Comparison of ENCODE assay signal across 11 mouse cellular contexts in genomic region chr17:7142367-7142766, GRCm38 (mm10). TPM values are rescaled to one million over a fixed set of nuclear protein-coding genes. Genes with fewer than 3 reads are reported as not detected.
DNase-seq lines count a peak whose midpoint lies in the region; TF ChIP-seq lines count a peak whose summit lies in the region.
"Had no signal": no experiment of that assay in that cellular context is flagged by ENCODE, and none has a peak within 500 bp of the region (broad histone marks: within the 10 kb centered on the region; RNA-seq: fewer than 3 reads in every experiment).

No protein-coding gene starts in this region.

- TF ChIP-seq EP300 in heart, adult 2 months (IDR thresholded peaks at IDR 0.05; ENCODE audit: insufficient read depth, low read depth, low read length): no peak
- 0 out of 2 replicates have a peak, but pooled peaks have one; percentile 28 for TF ChIP-seq EP300 in CH12.LX (IDR thresholded peaks at IDR 0.05; ENCODE audit: low read length)

- peak; percentile 41 for TF ChIP-seq CTCF in heart, adult 2 months (IDR thresholded peaks at IDR 0.05)
- TF ChIP-seq CTCF in CH12.LX (conservative IDR thresholded peaks at IDR 0.05 in 1 of 2, IDR thresholded peaks at IDR 0.05 in 1 of 2; ENCODE audit: low read depth in 2 of 2, low read length in 2 of 2): peak in 1 of 2 experiments; percentile 57; a peak in 2 of 4 replicates

- H3K4me1 ChIP-seq in heart, adult 2 months (ENCODE audit: control insufficient read depth, insufficient read depth, low read length): peaks cover 7% of the 10 kb centered on the region
- H3K4me1 ChIP-seq in CH12.LX (ENCODE audit: control insufficient read depth in 1 of 2, insufficient read depth in 2 of 2): peaks cover 6 to 16% of the 10 kb centered on the region in 2 experiments

- TF ChIP-seq POLR2A in heart, adult 2 months (IDR thresholded peaks at IDR 0.05; ENCODE audit: insufficient read depth, low read depth, low read length): no peak
- no peak for TF ChIP-seq POLR2A in CH12.LX (IDR thresholded peaks at IDR 0.05; ENCODE audit: low read depth, low read length)

- H3K79me2 ChIP-seq in heart, adult 2 months (replicated peaks; ENCODE audit: control insufficient read depth, insufficient read depth, low read length): no peaks in the 10 kb centered on the region
- no peaks in the 10 kb centered on the region for H3K79me2 ChIP-seq in CH12.LX (replicated peaks; ENCODE audit: control insufficient read depth, extremely low read depth, insufficient read depth, poor library complexity, severe bottlenecking)

- in situ Hi-C loops in CH12.LX (cut with MboI; ENCODE audit: low pct_ligation_motif_present, low pct_unique_long_range_greater_than_20kb, low sequenced_read_pairs): no loop called here

- H3K4me2 ChIP-seq in CH12.LX (ENCODE audit: insufficient read depth, low read depth, poor library complexity, severe bottlenecking): no peak overlapping the region
- H3K4me2 ChIP-seq: embryonic facial prominence, embryonic 15.5 days; liver, embryonic 11.5 days had no signal

- H3K4me3 ChIP-seq in heart, adult 2 months: no peak overlapping the region
- no peak overlapping the region for H3K4me3 ChIP-seq in CH12.LX (replicated peaks in 1 of 3; ENCODE audit: low read depth in 2 of 3, low read length in 2 of 3, poor library complexity in 1 of 3)
- H3K4me3 ChIP-seq: embryonic facial prominence, embryonic 15.5 days had no signal

- H3K27ac ChIP-seq in heart, adult 2 months: no peak overlapping the region
- no peak overlapping the region for H3K27ac ChIP-seq in CH12.LX (ENCODE audit: insufficient read depth, low read depth)
- H3K27ac ChIP-seq: embryonic facial prominence, embryonic 15.5 days had no signal

- peak; percentile 52 for TF ChIP-seq RAD21 in CH12.LX (IDR thresholded peaks at IDR 0.05; ENCODE audit: low read depth, low read length)

- intact Hi-C loops in heart, adult 2 months (cut with DNase I): no loop called here
- intact Hi-C loops in heart, postnatal 10 days (cut with DNase I): no loop called here

- no peaks in the 10 kb centered on the region for H3K36me3 ChIP-seq in heart, adult 2 months (ENCODE audit: control insufficient read depth, insufficient read depth, low read length)
- H3K36me3 ChIP-seq in CH12.LX (replicated peaks in 1 of 2; ENCODE audit: control insufficient read depth in 1 of 2, insufficient read depth in 1 of 2, low read length in 1 of 2): no peaks in the 10 kb centered on the region
- H3K36me3 ChIP-seq: embryonic facial prominence, embryonic 15.5 days; G1E had no signal

- WGBS in heart, adult 2 months: 68% methylated on average over 4 of the region's 4 CpGs

- H3K9ac ChIP-seq in heart, adult 2 months (ENCODE audit: low read depth, low read length): no peak overlapping the region
- H3K9ac ChIP-seq in CH12.LX (ENCODE audit: insufficient read depth, low read depth): no peak overlapping the region
- H3K9ac ChIP-seq: embryonic facial prominence, embryonic 15.5 days had no signal

- no peak for DNase-seq in heart, adult 2 months
- no peak for DNase-seq in heart, postnatal 10 days
- peak; percentile 16 for DNase-seq in A20 (ENCODE audit: low read depth, low spot score)
- peak; percentile 50 for DNase-seq in CH12.LX (ENCODE audit: extremely low read depth)
- peak; percentile 32 for DNase-seq in retina, postnatal 7 days (ENCODE audit: low read depth, low spot score)
- no peak for DNase-seq in adipocyte (ENCODE audit: low spot score)
- DNase-seq in right cerebral cortex, postnatal 4 days: no peak
- DNase-seq: lung, postnatal 36 days had no signal

- H3K9me3 ChIP-seq in CH12.LX (replicated peaks; ENCODE audit: low read length): no peaks in the 10 kb centered on the region
- H3K9me3 ChIP-seq: embryonic facial prominence, embryonic 15.5 days had no signal

- dilution Hi-C loops in CH12.LX (cut with MboI; ENCODE audit: extremely low pct_ligation_motif_present, extremely low pct_unique_long_range_greater_than_20kb, low sequenced_read_pairs): no loop called here

- no peaks in the 10 kb centered on the region for H3K27me3 ChIP-seq in heart, adult 2 months (ENCODE audit: control insufficient read depth, insufficient read depth, low read length)
- peaks cover 5% of the 10 kb centered on the region for H3K27me3 ChIP-seq in CH12.LX (replicated peaks)
- H3K27me3 ChIP-seq: embryonic facial prominence, embryonic 15.5 days had no signal

TF ChIP-seq in CH12.LX, 34 proteins besides CTCF, POLR2A, EP300 and RAD21:
- TF ChIP-seq ETS1 (conservative IDR thresholded peaks at IDR 0.05; ENCODE audit: low read depth, low read length) (0 out of 2 replicates have a peak, but pooled peaks have one; percentile 19), ELF1 (IDR thresholded peaks at IDR 0.05; ENCODE audit: low read depth, low read length) (no peak), MAZ (IDR thresholded peaks at IDR 0.05; ENCODE audit: low read depth, low read length) (no peak), CHD1 (IDR thresholded peaks at IDR 0.05; ENCODE audit: low read depth, low read length) (no peak), NRF1 (IDR thresholded peaks at IDR 0.05; ENCODE audit: low read depth, low read length) (no peak), JUND (conservative IDR thresholded peaks at IDR 0.05; ENCODE audit: low read depth, low read length) (no peak), USF2 (conservative IDR thresholded peaks at IDR 0.05; ENCODE audit: low read depth, low read length) (peak; percentile 51), MYC (IDR thresholded peaks at IDR 0.05; ENCODE audit: low read depth, low read length) (peak; percentile 78; the same call in 1 of the 2 replicates), SIN3A (IDR thresholded peaks at IDR 0.05; ENCODE audit: low read length) (no peak), ZMIZ1 (IDR thresholded peaks at IDR 0.05; ENCODE audit: low read depth, low read length) (no peak), SMC3 (IDR thresholded peaks at IDR 0.05; ENCODE audit: low read depth, low read length) (peak; percentile 40; the same call in 1 of the 2 replicates), MAFK (IDR thresholded peaks at IDR 0.05; ENCODE audit: insufficient replicate concordance, low read length) (no peak), RCOR1 (conservative IDR thresholded peaks at IDR 0.05; ENCODE audit: low read depth, low read length) (no peak), TCF12 (IDR thresholded peaks at IDR 0.05; ENCODE audit: low read depth, low read length) (peak; percentile 62; the same call in 1 of the 2 replicates), UBTF (IDR thresholded peaks at IDR 0.05; ENCODE audit: low read depth, low read length) (no peak), ZKSCAN1 (IDR thresholded peaks at IDR 0.05; ENCODE audit: borderline replicate concordance, low read depth, low read length) (no peak), KAT2A (IDR thresholded peaks at IDR 0.05; ENCODE audit: insufficient replicate concordance, low read length) (no peak), HCFC1 (IDR thresholded peaks at IDR 0.05; ENCODE audit: low read depth, low read length) (no peak), IRF4 (IDR thresholded peaks at IDR 0.05; ENCODE audit: low read depth, low read length) (0 out of 2 replicates have a peak, but pooled peaks have one; percentile 11), MXI1 (IDR thresholded peaks at IDR 0.05; ENCODE audit: low read depth, low read length) (peak; percentile 56; the same call in 1 of the 2 replicates), CHD2 (IDR thresholded peaks at IDR 0.05; ENCODE audit: low read length) (no peak), GABPA (IDR thresholded peaks at IDR 0.05; ENCODE audit: insufficient replicate concordance, low read depth, low read length) (no peak), MEF2A (IDR thresholded peaks at IDR 0.05; ENCODE audit: borderline replicate concordance, low read depth, low read length) (peak; percentile 24; the same call in 1 of the 2 replicates), JUN (IDR thresholded peaks at IDR 0.05; ENCODE audit: insufficient read depth, low read depth, low read length) (no peak), PAX5 (IDR thresholded peaks at IDR 0.05; ENCODE audit: low read length) (no peak), POLR2AphosphoS2 (IDR thresholded peaks at IDR 0.05; ENCODE audit: low read depth, low read length) (no peak), TBP (conservative IDR thresholded peaks at IDR 0.05; ENCODE audit: low read depth, low read length) (no peak), MAX (IDR thresholded peaks at IDR 0.05; ENCODE audit: low read length) (peak; percentile 92), NELFE (IDR thresholded peaks at IDR 0.05; ENCODE audit: low read depth, low read length) (no peak), E2F4 (IDR thresholded peaks at IDR 0.05; ENCODE audit: insufficient replicate concordance, low read depth, low read length) (no peak), ZNF384 (IDR thresholded peaks at IDR 0.05; ENCODE audit: low read depth, low read length) (no peak), USF1 (IDR thresholded peaks at IDR 0.05; ENCODE audit: low read depth, low read length) (peak; percentile 70), BHLHE40 (IDR thresholded peaks at IDR 0.05; ENCODE audit: low read depth, low read length) (peak; percentile 31; the same call in 1 of the 2 replicates), ZC3H11A (IDR thresholded peaks at IDR 0.05; ENCODE audit: low read depth, low read length) (no peak)

RNA-seq across cellular contexts. Expression of gene Rps6ka2, which starts 27.5 kb away (rescaled TPM):
- total RNA-seq in heart, adult 2 months (2021): 10 to 100 TPM; 33.6 to 33.7 TPM
- polyA plus RNA-seq in heart, adult 2 months (2012; rRNA removed): 26.4 and 45.6 TPM in 2 replicates
- 10 to 100 TPM; 16.7 to 20.9 TPM for total RNA-seq in heart, postnatal 10 days (2021)
- total RNA-seq in CH12.LX (2012; rRNA removed): 0.64 and 0.97 TPM in 2 replicates
- 0.91 and 1.4 TPM in 2 replicates for total RNA-seq in CH12.LX (2014; rRNA removed)
- 1.4 and 1.5 TPM in 2 replicates for polyA plus RNA-seq in CH12.LX (2012; ENCODE audit: insufficient read length, low read depth)
- polyA plus RNA-seq: G1E had no signal

Comparison
In these comparisons a context has a peak if more than half of its experiments do, and no peak if none do; other contexts are left out.
1. DNase-seq: peak in A20 (single experiment), CH12.LX (single experiment) and retina, postnatal 7 days (single experiment); none in heart, adult 2 months (0 of 2), heart, postnatal 10 days (0 of 2), adipocyte (single experiment) and right cerebral cortex, postnatal 4 days (single experiment).
2. RNA of gene Rps6ka2, which starts 27.5 kb away (total RNA-seq): 33.6 to 33.7 TPM in heart, adult 2 months and 16.7 to 20.9 TPM in heart, postnatal 10 days; 0.64 to 1.4 TPM in CH12.LX; every median in the first group is over 4 times any median in the second.